Mouse (Mus musculus) retina, embryonic 14.5 days (tissue): ENCODE results near the gene Zfp128.
"Not testable (repeated sequence)": the region's sequence is repeated elsewhere in the genome, so short reads cannot be mapped to it uniquely, and the experiment has no call there.

ENCODE experiments used
- DNase-seq: peaks from one replicate; pipeline ENCODE4 v3.0.0-alpha.2; 2015; ENCODE audit warnings: low spot score

The Zfp128 gene

GRCm38 (mm10) chr7:12880911-12881660, at the start of gene Zfp128:
Zfp128 (plus strand) TSS chr7:12881177.
- DNase-seq: peak; percentile 97

DNA sequence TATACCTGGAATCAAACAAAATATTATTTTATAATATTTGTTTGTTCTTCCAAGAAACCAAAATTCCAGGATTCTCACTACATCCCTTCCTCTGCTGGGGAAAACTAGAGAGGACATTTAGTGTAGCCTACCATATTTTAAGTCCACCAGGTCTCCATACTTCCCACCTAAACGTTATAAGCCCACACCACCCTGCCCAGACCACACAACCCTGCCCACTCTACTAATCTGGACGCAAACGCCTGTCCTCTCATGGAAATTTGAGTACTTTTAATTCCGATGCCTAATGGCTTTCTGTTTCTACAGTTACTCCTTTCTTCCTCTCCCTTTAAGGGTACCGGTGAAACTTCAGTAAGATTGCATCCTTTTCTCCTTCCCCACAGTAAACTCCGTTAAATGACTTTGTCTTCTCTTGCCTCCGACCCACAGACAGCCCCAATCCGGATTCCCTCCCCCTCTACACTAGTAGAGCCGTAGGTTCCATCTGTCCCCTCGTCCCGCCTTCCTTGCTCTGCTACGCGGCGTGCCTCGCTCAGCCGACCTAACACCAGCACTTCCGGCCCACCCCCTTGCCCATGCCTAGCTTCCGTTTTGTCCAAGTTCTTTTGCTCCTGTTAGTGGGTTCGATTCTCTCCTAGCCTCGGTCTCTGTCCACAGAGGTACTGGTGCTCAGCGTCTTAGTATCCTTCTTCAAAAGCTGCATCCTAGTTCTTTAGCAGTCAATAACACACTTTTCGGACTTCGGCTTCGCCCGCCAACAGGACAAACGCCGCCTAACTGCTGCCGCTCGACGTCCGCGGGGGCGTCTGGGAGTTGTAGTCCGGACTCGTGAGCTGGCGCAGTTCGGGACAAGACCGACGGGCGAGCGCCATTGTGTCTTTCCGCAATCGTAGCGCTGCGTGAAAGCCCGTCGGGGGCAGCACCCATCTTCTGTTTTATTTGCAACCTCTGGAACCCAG, 46.5 kb upstream of the Zfp128 start, which contains the start of gene Zfp110:
TSS of gene Zfp110 (plus strand) at position 600 of the 959 bp plus-strand sequence.
- DNase-seq: peak; percentile 86

- DNase-seq: no peak
Measured at GRCm38 (mm10) chr7:12835193-12835671, 45.7 kb upstream of the Zfp128 start.

DNA sequence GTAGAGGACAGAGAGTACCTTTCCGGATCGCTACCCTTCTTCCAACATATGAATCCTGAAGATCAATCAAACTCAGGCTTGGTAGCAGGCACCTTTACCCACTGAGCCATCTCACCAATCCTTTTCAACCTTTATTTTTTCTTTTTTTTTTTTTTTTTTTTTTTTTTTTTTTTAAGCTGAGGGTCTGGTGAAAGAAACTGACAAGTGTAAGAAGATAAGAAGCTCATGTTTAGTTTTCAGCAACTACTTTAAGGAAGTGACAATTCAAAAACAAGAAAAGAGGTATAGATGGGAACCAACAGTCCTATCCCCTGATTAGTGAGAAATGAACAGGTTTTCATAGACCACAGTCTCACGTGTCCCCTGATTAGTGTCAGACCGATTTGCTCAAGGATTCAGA, 45.2 kb upstream of the Zfp128 start:
- DNase-seq: no peak

DNA sequence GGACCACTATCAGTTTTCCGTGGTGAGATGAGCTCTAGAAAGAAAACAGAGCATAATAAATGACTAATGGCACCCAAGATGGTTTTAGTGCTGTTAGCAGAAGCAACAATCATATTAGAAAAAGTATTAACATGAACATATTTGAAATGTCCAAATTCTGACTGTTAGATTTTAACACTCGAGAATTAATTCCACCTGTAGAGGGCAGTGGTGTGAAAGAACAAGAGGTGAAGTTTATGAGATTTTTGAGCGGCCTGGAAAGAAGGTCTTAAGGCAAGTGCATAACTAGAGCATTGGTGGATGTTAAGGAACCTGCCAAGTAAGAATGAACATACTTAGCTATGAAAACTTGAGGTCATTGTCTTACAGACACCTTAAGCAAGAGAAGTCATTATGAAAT, 6.7 kb upstream of the Zfp128 start:
- peak; percentile 42 for DNase-seq

GRCm38 (mm10) chr7:12880036-12880435, 941 bp upstream of the Zfp128 start:
- no peak for DNase-seq

- DNase-seq: not testable (repeated sequence)
Measured at GRCm38 (mm10) chr7:12880497-12880896, 480 bp upstream of the Zfp128 start.

DNA sequence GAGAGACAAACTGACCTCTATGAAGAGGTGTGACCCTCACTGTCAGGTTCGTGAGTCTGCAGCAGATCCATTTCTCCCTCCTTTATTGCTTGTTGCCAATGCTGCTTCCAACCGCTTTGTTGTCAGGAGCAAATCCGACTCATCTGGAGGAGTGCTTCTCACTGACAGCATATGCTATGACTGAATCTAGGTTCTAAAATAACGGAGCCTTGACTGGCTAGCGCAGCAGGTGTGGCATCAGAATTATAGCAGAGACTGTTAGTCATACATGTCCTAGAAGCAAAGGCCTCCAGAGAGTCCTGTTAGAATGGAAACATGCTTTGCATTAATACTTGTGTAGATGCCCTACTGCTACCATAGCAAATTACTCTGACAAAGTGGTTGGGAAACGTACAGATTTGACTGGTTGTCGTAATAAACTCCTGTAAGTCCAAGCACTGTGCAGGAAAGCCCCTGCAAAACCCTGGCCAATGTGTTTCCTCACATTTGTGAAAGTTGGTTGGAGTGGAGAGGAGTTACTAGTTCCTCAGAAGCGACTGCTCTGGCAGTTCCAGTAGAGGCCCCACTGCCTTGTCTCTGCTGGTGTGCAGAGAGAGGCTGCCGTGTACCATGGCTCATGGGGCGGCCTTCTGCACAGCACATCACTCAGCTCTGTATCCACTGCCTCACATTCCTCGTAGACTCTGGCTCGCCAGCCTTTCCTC, 5.7 kb downstream of the Zfp128 start:
- DNase-seq: no peak

GRCm38 (mm10) chr7:12887585-12887984, 6.6 kb downstream of the Zfp128 start:
- DNase-seq: no peak

GRCm38 (mm10) chr7:12890928-12891327, 10.0 kb downstream of the Zfp128 start:
- no peak for DNase-seq

DNA sequence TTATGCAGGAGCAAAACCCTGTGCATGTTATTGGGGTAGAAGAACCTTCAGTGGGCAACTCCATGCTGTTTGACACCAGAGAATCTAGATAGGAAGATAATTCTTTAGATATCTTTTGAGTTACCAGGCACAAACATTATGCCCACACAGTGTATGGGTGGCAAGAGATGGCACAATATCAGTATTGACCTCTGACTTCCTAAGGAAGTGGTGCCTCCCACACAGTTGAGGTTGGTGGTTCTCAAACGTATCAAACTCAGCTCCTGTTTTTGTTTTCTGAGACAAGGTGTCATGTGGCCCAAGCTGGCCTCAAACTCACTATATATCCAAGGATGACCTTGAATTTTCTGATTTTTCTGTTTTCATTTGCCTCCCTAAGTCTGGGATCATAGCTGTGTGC, 10.4 kb downstream of the Zfp128 start:
- no peak for DNase-seq

DNA sequence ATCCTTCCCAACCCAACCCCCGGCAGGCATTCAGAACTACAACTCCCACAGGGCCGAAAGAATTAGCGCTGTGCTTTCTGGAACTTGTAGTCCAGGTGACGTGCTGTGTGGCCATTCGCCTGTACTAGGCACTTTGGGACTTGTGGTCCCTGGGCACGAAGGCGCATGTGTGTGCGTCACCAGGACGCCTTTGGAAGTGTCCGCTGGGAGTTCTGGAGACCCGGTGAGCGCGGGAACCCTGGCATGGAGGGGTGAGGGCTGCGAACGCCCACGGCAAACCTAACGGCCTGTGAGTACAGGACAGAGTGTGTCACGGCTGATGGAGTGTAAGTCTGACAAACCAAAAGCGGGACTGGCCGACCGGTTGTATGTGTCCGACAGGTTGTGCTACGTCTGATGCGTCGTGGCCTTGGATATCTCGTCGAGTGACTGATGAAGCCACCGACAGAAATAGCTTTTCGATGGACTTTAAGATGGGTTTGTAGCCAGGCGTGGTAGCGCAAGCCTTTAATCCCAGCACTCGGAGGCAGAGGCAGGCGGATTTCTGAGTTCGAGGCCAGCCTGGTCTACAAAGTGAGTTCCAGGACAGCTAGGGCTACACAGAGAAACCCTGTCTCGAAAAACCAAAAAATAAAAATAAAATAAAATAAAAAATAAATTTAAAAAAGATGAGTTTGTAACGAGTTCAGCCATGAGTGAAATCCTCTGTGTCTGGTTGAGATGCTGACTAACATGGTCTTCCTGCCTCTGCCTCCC, 16.9 kb downstream of the Zfp128 start, which contains the start of gene Zscan22:
TSS of gene Zscan22 (plus strand) at position 161 of the 756 bp plus-strand sequence.
- DNase-seq: peak; percentile 94

DNA sequence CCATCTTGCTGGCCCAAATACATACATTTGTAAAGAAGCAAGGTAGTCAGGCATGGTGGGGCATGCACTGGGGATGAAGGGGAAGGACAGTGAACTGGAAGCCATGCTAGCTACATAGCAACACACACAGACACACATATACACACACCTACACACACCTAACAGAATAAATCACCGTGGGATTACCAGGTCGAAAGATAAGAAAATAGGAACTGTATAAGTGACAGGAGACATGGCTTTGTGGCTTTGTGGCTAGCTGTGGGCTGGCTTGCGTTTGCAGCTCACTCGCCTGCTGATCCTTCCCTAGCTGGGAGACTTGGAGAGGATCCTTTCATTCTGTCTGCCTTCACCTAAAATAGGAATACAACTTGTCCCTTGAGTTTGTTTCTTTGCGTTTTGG, 20.5 kb downstream of the Zfp128 start:
- no peak for DNase-seq

DNA sequence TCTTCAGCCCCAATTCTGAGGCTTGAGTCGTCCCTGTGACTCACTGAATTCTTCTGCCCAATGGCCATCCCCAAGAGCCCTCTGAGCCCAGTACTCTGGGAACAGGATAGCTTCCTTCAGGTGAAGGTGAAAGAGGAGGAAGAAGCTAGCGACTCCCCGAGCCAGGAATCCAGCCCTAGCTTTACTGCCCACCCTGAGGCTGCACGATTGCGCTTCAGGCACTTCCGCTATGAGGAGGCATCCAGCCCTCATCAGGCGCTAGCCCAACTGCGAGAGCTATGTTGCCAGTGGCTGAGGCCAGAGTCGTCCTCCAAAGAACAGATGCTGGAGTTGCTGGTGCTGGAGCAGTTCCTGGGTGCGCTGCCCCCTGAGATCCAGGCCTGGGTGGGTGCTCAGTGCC, 22.6 kb downstream of the Zfp128 start:
- DNase-seq: peak; percentile 45

DNA sequence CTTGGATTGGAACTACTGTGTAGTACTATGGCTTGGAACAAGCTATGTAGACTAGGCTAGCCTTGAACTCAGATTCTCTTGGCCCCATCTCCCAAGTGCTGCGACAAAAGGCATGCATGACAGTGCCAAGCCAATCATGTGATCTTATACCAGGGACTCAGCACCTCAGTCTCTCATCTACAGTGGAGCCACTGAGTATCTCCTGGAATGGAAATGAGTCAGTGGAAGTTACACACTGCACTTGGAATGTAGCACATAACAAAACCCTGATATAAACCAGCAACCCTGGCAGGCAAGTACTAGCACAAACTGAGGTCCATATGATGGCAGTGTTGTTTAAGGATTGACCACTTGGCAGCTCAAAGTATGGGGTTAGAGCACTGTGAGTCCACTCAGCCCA, 24.2 kb downstream of the Zfp128 start:
- no peak for DNase-seq

DNA sequence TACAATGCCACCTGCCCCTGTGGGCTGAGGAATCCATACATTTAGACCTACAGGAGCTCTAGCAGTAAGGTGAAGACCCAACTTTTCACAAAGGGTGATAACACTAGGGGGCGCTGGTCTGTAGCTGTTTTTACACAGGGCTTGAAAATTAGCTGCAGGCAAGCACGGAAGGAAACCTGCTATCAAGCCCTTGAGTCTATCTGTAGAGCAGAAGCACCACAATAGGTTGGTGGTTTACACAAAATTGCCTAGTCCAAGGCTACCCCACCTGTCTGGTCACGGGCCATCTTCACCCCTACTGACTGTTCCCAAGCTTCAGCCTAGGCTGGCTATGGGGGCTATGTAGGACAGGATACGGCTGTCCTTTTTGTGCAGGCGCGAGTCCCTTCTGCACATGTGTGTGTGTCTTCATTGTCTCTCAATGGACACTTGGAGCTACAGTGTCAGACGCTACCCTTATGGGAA, 28.6 kb downstream of the Zfp128 start:
- DNase-seq: peak; percentile 91

GRCm38 (mm10) chr7:12910181-12910668, 29.2 kb downstream of the Zfp128 start:
- peak; percentile 74 for DNase-seq

GRCm38 (mm10) chr7:12913556-12913955, 32.6 kb downstream of the Zfp128 start:
- peak; percentile 44 for DNase-seq

DNA sequence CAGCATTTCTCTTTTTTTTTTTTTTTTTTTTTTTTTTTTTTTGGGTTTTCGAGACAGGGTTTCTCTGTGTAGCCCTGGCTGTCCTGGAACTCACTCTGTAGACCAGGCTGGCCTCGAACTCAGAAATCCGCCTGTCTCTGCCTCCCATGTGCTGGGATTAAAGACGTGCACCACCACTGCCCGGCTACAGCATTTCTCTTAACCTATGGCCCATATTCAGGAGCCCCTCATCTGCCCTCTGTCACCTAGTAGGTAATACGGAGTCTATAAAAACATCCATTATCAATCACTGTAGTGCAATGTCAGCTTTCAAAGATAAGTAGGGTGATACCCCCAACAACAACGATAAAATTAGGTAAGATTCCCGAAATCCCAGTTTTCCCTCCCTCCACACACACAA, 39.5 kb downstream of the Zfp128 start:
- not testable (repeated sequence) for DNase-seq

- no peak for DNase-seq
Measured at GRCm38 (mm10) chr7:12921318-12921704, 40.3 kb downstream of the Zfp128 start.
